Mouse (Mus musculus): ENCODE measurements around the gene Gtpbp4.
"Not testable (repeated sequence)": the region's sequence is repeated elsewhere in the genome, so short reads cannot be mapped to it uniquely, and the experiment has no call there.

GRCm38 (mm10) chr13:8952563-8952962 lies 43.3 kb downstream of the Gtpbp4 start, which contains the start of gene Idi2:
- TF ChIP-seq CTCF (IDR thresholded peaks at IDR 0.05; ENCODE audit: low read depth); EP300 (optimal IDR thresholded peaks at IDR 0.05): not testable (repeated sequence)

Data from stomach, postnatal 0 days (tissue).